Mouse (Mus musculus) retina, embryonic 14.5 days (tissue): ENCODE measurements around the gene Gpr34.

Experiments
- DNase-seq: peaks from one replicate; pipeline ENCODE4 v3.0.0-alpha.2; 2015; ENCODE audit warnings: low spot score

Gene Gpr34

GRCm38 (mm10) chrX:13670342-13670741, 38.5 kb downstream of the Gpr34 start:
- DNase-seq = no peak

GRCm38 (mm10) chrX:13673001-13673400, 41.1 kb downstream of the Gpr34 start:
- DNase-seq = no peak

- DNase-seq = no peak
These were observed 49.9 kb downstream of the Gpr34 start for GRCm38 (mm10) chrX:13681748-13682147.

- no peak for DNase-seq
These were observed 54.7 kb downstream of the Gpr34 start for GRCm38 (mm10) chrX:13686589-13686988.

- peak; percentile 2 for DNase-seq
These were observed 56.5 kb downstream of the Gpr34 start for GRCm38 (mm10) chrX:13688356-13688755.
